Mouse (Mus musculus) spleen, embryonic (tissue): ENCODE measurements around the gene 5430427O19Rik.

Experiments
- CTCF ChIA-PET: fragments of 350-600 bp; sonication (Branson Sonifier 250); formaldehyde crosslinking; loops from one replicate; lab custom pipeline; 2022; lab: Charles Lee

5430427O19Rik gene

DNA sequence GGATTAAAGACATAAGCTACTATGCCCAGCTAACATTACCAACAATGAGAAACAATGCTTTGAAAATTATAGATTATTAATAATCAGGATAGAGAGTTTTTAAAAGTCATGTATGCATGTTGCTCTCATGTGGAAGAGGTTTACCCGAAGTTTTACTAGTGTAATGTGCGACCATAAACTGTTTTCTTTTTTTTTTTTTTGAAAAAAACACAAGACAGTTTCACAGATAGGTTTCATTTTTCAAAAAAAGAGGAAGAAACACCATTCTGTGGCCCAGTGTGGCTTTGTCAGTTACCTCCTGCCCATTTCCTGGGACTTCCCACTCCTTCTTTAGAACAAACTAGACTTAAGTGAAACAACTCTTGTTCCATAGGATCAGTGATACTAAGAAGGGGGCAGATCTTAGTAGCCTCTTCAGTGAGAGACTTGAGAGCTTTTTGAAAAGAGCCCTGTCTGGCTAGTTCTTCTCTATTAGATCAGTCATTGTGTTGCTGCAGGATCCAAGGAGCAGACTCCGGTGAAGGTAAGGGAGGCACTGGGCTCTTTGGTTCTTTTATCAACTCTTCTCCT is at the start of gene 5430427O19Rik:
5430427O19Rik (plus strand) TSS at position 441 of the 570 bp plus-strand sequence.
- CTCF ChIA-PET: interaction anchor here (0.5 to 0.7 kb wide), 2 partner anchors 8 to 33 kb away, joined by 3 to 5 read pairs; no protein-coding TSS in a partner anchor

DNA sequence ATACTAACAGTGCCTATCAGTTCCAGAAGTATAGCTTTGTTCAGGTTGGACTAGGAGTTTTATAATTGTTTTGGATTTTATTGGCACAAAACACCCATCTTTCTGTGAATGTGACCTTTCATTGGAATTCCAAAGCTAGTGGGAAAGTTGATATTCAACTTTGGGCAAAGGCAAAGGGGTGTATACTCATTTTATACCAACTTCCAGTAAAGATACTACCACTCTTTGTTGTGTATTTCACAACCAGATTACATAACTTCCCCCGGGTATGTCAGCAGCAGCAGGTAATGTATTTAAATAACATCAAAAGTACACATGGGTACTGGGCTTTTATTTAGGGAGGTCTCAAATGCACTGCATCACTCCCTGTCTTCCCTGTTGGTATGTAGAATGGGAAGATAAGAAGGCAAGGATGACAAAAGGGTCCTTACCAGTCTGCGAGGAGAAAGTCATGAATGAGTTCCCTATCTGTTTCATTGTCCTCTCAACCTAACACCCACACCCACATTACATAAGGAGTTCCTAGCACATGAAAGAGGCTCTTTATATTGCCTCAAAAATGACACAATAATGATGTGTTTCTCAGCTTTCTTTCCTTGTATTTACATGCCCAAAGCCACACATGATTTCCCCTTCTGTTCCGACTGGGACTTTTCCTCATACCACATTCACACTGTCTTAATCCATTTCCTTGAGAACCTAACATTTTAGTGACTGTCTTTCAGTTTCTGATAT is 42.3 kb upstream of the 5430427O19Rik start:
- CTCF ChIA-PET: no interaction called here

DNA sequence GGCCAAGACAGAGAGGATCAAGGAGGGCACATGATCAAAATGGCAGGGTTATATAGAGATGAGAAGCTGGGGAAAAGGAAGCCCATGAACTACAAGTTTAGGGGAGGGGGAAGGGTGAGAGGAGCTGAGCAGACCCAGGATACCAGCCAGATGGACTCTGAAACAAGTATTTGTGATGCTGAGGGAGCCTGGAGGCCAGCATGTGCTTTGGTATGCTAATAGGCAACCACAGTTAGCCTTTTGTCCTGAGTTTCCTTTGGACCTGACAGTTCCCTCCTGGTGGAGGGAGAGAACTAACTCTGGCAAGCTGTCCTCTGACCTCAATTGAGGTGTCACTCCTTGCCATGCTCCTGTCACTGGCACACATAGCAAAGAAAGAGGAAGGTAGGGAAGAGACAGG is 41.2 kb upstream of the 5430427O19Rik start:
- CTCF ChIA-PET: interaction anchor here (0.7 kb wide), 1 partner anchor 33 kb away, joined by 8 read pairs; no protein-coding TSS in a partner anchor

DNA sequence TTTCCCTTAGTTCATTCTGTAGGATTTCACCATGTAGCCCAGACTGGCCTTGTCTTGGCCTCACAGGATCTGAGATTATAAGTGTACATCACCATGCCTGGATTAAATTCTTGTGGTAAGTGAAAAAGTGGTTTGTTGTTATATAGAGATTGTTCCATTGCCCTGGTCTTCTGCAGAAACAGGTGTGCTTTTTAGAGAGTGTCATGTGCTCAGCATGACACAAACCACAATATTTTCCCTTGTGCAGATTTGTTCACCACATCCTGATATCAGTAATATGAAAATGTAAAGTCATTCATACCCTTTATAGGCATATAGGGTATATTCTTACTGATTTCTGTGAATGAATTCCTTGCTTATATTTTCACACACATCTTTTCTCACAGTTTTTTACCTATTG is 31.0 kb upstream of the 5430427O19Rik start:
- CTCF ChIA-PET: no interaction called here

DNA sequence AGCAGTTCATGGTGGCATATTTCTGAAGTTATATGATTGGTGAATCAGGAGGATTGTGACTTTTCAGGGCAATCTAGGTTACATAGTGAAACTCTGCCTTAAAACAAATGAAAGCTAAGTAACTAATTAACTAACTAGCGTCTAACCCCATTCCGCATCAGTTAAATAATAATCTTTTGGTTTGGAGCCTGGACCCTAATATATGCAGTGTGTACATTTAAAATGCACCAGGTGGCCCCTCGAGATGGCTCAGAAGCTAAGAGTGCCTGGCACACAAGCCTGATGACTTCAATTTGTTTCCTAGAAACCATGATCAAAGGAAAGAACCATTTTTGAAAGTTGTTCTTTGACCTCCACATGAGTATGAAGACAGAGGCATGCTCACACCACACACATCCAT is 14.2 kb upstream of the 5430427O19Rik start:
- CTCF ChIA-PET: no interaction called here

DNA sequence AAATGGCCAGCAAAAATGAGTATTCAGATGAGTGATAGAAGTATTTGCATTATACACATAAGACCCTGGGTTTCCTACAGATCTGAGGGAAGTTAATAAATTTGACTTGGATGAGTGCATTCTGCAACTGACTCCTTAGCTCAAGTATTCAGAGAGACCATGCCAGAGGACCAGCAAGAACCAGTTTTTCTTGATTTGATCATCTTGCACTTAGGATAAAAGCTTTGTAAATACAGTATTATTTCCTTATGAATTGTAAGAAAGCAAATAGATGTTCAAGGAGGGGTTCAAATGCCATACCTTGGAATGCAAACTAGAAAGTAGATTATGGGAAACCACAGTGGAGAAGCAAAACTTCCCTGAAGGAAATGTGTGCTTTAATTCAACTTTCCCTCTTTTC is 13.0 kb upstream of the 5430427O19Rik start:
- CTCF ChIA-PET: no interaction called here

DNA sequence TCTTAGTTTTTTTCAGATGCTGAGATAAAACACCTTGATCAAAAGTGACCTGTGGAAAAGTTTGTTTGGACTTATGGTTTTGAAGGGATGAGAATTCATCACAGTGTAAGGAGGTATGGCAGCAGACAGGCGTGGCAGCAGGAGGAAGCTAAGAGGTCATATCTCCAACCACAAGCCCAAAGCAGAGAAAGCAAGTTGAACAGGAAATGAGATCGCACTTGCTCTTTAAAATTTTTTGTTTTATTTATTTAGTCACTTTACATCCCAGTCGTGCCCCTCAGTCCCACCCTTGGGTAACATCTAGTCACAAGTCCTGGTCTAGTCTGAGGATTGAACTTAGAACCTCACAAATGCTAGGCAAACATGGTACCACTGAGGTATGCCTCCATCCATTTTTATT is 2.1 kb upstream of the 5430427O19Rik start:
- CTCF ChIA-PET: no interaction called here

DNA sequence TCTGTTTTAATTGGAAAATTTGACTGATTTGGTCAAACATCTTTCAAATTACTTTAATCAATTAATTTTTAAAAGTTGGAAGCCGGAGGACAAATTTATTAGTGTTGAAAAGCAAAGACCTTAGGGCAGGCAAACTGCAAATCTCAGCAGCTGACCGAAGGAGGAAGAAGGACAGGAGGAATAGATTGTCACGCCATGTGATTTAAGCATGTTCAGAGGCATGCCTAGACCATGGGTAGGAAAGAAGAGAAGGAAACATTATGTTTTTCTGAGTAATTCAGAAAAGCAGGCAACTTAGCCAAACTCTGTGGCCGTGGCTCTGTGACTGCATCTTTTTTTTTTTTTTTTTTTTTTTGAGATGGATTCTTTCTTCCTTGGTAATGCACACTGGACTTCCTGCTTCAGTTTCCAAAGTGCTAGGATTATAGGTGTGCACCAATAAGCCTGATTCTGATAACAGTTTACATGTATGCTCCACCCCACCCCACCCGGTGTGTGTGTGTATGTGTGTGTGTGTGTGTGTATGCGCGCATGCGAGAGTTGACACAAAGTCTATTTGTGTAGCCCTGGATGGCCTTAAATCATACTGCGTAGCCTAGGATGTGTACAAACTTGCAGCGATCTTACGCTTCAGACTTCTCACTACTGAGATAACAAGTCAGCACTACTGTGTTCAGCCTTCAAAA is 1.4 kb downstream of the 5430427O19Rik start:
- CTCF ChIA-PET: no interaction called here

DNA sequence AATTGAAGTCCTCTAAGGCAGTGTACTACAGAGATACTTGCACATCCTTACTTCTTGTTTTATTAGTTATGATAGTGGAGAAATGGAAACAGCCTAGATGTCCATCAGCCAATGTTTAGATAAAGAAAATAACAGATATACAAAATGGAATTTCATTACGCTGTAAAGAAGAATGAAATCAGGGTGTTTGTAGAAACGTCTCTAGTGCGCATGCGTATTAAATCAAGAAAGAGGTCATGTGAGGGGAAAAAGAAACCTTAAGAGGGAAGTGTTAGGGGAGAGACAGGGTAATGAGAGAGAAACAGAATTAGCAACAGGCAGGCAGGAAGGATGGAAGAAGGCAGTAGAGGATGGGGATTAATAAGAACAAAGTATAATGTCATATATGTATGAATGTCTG is 4.2 kb downstream of the 5430427O19Rik start:
- CTCF ChIA-PET: no interaction called here

DNA sequence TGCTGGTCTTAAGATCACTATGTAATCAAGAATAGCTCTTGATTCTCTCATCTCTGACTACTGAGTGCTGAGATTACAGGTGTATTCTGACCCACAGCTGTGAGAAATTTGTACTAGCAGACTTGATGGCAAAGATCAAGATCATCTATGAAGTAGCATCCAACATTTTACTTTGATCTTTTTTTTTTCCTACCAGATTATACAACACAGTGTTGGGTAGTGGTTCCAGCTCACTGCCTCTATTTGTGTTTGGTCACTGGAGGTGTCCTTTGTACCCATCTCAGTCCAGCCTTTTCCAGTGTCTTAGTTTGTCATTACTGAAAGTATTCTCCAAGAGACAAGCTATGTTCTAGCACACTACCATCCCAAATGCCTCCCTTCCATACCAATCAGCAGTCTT is 5.8 kb downstream of the 5430427O19Rik start:
- CTCF ChIA-PET: interaction anchor here (0.6 kb wide), 1 partner anchor 9 kb away, joined by 4 read pairs; no protein-coding TSS in a partner anchor

DNA sequence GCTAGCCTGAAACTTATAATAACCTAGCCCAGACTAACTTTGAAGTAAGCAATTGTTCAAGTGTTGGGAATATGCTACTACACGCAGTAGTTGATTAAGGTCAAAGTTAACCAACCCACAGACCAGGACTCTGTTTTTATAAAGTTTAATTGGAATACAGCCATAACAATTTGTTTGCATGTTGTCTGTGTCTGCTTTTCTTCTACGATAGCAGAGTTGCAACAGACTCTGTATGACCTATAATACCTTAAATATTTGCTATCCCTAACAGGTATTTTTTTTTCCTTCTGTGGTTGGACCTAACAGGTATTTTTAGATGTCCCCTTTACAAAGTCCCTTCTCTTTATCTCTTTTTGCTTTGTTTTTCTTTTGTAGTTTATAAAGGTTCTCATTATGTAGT is 7.6 kb downstream of the 5430427O19Rik start:
- CTCF ChIA-PET: no interaction called here

DNA sequence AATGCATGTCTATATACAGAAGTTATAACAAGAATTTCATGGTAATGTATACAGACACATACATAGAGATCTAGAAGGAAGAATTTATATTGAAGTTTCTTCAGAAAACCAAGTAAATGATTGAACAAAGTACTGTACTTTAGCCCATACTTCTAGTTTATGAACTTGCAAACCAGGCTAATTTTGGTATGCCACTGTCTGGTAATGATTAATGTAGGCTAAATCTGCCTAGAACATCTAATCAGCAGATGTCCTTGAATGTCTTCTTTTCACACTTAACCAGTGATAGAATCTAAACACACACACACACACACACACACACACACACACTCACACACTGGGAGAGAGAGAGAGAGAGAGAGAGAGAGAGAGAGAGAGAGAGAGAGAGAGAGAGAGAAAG is 8.1 kb downstream of the 5430427O19Rik start:
- CTCF ChIA-PET: no interaction called here

DNA sequence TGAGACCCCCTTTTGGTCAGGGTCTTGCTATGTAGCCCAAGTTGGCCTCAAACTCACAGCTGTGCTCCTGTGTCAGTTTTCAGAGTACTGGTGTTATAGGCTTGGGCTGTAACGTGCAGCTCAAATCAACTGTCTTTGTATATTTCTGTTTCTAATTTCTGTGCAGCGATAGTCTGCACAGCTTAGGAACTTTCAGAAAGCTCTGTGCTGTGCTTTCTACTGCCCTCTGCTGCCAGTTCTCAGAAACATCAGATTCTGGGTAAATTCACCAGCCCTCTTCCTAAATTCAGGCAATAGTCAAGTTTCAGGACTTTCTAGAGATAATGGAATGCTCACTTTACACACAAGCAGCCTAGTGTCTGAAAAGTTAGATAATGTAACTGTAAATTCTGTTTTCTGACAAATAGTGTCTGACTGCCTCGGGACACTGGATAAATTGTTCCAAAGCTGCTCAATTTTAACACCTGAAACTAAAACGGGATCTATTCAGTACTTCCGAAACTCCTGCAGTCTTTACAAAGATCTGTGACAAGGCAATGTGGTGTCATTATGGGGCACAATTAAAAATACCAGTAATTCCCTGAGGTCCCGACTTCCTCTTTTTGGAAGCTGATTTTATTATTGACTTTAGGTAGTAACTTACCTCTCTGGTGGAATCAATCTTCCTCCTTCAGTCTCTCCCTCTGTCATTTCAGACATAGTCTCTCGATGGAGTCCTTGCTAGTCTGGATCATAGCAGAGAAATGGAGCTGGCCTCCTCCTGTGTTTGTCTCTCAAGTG is 9.2 kb downstream of the 5430427O19Rik start:
- CTCF ChIA-PET: no interaction called here

DNA sequence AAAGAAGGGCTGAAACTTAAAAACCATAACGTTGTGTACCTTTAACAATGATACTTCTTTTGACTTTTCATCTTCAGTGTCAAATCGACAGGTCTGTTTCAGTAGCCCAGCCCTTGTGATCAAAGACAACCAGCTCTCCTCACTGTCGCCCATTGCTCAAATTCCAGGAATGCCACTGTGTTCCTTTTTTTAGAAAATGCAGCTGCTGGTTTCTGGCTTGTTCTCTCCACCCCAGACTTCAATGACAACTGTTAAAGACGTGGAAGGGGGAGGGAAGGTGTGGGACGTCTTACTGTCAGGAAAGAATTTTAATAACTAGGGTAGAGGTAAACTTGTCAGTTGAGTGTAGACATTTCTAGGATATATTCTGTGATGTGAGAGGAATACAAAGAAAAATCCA is 16.5 kb downstream of the 5430427O19Rik start:
- CTCF ChIA-PET: no interaction called here

DNA sequence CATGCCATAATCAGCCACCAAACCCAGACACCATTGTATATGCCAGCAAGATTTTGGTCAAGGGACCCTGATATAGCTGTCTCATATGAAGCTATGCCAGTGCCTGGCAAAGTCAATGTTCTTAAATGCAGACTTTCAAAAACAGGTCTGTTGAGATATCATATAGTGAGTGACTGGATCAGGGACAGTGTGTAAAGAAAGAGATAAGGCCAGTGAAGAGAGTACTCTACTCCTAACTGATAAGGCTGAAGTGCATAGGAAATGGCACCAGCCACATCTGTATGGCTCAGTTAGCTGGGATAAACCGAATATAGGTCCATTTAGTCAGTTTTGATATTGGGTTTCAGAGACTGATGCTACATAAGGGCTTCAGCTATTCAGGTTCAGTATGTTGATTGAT is 31.0 kb downstream of the 5430427O19Rik start:
- CTCF ChIA-PET: no interaction called here

DNA sequence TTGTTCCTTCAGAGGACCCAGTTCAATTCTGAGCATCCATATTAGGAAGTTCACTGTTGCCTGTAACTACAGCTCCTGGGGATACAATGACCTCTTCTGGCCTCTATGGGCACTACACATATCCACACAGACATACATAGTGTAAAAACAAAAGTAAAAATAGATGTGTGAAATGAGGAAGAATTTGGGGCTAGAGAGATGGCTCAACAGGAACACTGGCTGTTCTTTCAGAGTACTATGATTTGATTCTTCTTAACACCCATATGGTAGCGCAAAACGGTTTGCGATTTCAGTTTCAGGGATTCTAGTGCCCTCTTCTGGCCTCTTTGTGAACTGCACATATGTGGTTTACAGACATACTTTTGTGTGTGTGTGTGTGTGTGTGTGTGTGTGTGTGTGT is 48.9 kb downstream of the 5430427O19Rik start:
- CTCF ChIA-PET: interaction anchor here (0.8 to 1.4 kb wide), 6 partner anchors 78 to 243 kb away, joined by 3 to 6 read pairs (median 4); no protein-coding TSS in a partner anchor

DNA sequence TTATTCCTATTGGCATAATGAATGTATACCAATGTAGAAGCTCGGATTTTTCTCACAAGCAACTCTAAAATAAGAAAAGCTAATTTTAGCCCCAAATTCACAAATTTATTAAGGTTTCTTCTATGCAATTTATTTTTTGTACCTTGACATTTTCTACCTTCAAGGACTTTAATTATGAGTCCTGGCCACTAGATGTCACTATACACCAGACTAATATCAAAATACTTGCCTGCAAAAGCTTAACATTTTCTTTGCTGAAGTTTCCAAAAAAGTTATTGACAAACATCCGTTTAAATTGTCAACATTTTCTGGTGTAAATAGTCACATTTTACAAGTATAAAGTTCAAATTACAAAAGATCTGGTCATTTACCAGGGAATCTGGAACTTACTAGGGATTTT is 62.8 kb downstream of the 5430427O19Rik start:
- CTCF ChIA-PET: no interaction called here
